Mouse (Mus musculus) hindbrain, embryonic 11.5 days (tissue): ENCODE measurements at regions not wholly inside any gene's neighbourhood (a gene's known extent, or its start where the extent isn't known, plus 50 kb on each side); places are given as distances from the start of the nearest gene placed in this dataset.

Experiments used
- ATAC-seq: fragments of 200-750 bp; cut with Nextera tagmentation; 2 replicates; pipeline ENCODE4 v1.8.0; 2017; ENCODE audit warnings: mild to moderate bottlenecking, moderate TSS enrichment, moderate library complexity; ENCODE audit not compliant: low FRiP score
- DNase-seq: peaks from one replicate; pipeline ENCODE4 v3.0.0-alpha.2; 2015; ENCODE audit warnings: low spot score
- H3K27ac ChIP-seq: fragments of 300-500 bp; sonication (generic); 2 replicates; pipeline ENCODE4 v1.5.1; 2014; ENCODE audit warnings: mild to moderate bottlenecking, low read depth, low read length
- H3K27me3 ChIP-seq: fragments of 300-500 bp; sonication (generic); 2 replicates; pipeline ENCODE4 v1.6.1; 2014; ENCODE audit warnings: mild to moderate bottlenecking, low read length, moderate library complexity, mixed read lengths; ENCODE audit not compliant: control insufficient read depth, insufficient read depth
- H3K36me3 ChIP-seq: fragments of 300-500 bp; sonication (generic); 2 replicates; pipeline ENCODE4 v1.6.1; 2014; ENCODE audit warnings: mild to moderate bottlenecking, low read length, moderate library complexity, mixed read lengths; ENCODE audit not compliant: control insufficient read depth, insufficient read depth
- H3K4me1 ChIP-seq: fragments of 300-500 bp; sonication (generic); replicated peaks from 2 replicates; pipeline ENCODE4 v1.6.1; 2014; ENCODE audit warnings: low read length, mixed read lengths; ENCODE audit not compliant: control insufficient read depth, insufficient read depth
- H3K4me2 ChIP-seq: fragments of 300-500 bp; sonication (generic); replicated peaks from 2 replicates; pipeline ENCODE4 v1.6.1; 2014; ENCODE audit warnings: mild to moderate bottlenecking, low read depth, low read length
- H3K4me3 ChIP-seq: fragments of 300-500 bp; sonication (generic); 2 replicates; pipeline ENCODE4 v1.5.1; 2014; ENCODE audit warnings: low read depth, low read length
- H3K9ac ChIP-seq: fragments of 300-500 bp; sonication (generic); 2 replicates; pipeline ENCODE4 v1.6.1; 2014; ENCODE audit warnings: low read depth, low read length
- H3K9me3 ChIP-seq: fragments of 300-500 bp; sonication (generic); 2 replicates; pipeline ENCODE4 v1.6.1; 2016; ENCODE audit warnings: low read length; ENCODE audit not compliant: control insufficient read depth
- WGBS: fragments of 180-500 bp; shearing (Covaris S2); extraction: QIAGEN DNeasy Blood & Tissue Kit; methylation state at CpG from one replicate; pipeline ENCODE4 v1.1.7; 2014; 5-methylcytosine and 5-hydroxymethylcytosine counted together

DNA sequence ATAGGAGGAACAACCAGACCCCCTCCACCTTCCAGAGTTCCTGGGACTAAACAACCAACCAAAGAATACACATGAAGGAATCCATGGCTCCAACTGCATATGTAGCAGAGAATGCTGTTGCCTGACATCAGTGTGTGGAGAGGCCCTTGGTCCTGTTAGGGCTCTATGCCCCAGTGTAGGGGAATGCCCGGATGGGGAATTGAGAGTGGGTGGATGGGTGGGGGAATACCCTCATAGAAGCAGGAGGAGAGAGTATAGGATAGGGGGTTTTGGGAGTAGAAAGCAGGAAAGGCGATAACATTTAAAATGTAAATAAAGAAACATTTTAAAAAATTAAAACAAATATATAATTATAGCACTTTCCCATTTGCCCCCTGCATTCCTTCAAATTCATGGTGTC is 995.0 kb downstream of the Tbl1xr1 start:
- Histone ChIP-seq H3K4me1 (no peaks in the 10 kb centered on the region), H3K27ac (no peak overlapping the region), H3K36me3 (no peaks in the 10 kb centered on the region), H3K9ac (no peak overlapping the region), H3K27me3 (no peaks in the 10 kb centered on the region), H3K4me3 (no peak overlapping the region), H3K9me3 (no peaks in the 10 kb centered on the region), H3K4me2 (no peak overlapping the region)
- 87% methylated on average over 2 of the region's 2 CpGs for WGBS
- DNase-seq (no peak), ATAC-seq (no peak)
